Mouse (Mus musculus) myocyte (in vitro differentiated cells): Measurements from ENCODE around the gene Syk. TPM values are rescaled to one million over a fixed set of nuclear protein-coding genes. Genes with fewer than 3 reads are reported as not detected.

Source experiments
- H3K27me3 ChIP-seq: one replicate; pipeline ENCODE4 v1.6.1; 2011; ENCODE audit not compliant: control insufficient read depth, insufficient read depth, insufficient read length
- H3K36me3 ChIP-seq: one replicate; pipeline ENCODE4 v1.6.1; 2011; ENCODE audit not compliant: control insufficient read depth, insufficient read depth
- H3K4me2 ChIP-seq: one replicate; pipeline ENCODE4 v1.6.1; 2011; ENCODE audit warnings: low read depth, control low read depth
- H3K4me3 ChIP-seq: one replicate; pipeline ENCODE4 v1.5.1; 2011; ENCODE audit warnings: mild to moderate bottlenecking, control low read depth, moderate library complexity
- H3K79me2 ChIP-seq: one replicate; pipeline ENCODE4 v1.6.1; 2011; ENCODE audit not compliant: control insufficient read depth, insufficient read depth
- H3ac ChIP-seq: one replicate; pipeline ENCODE4 v1.6.1; 2011; ENCODE audit not compliant: control insufficient read depth, insufficient read length
- CEBPB ChIP-seq: IDR thresholded peaks from 2 replicates; pipeline ENCODE4 v1.6.1; 2011; ENCODE audit warnings: mild to moderate bottlenecking, moderate library complexity; ENCODE audit not compliant: poor library complexity, insufficient read depth, severe bottlenecking
- E2F4 ChIP-seq: IDR thresholded peaks from one replicate; pipeline ENCODE4 v1.6.1; 2011; ENCODE audit warnings: mild to moderate bottlenecking, control low read depth, moderate library complexity; ENCODE audit not compliant: insufficient read depth
- MAX ChIP-seq: IDR thresholded peaks from one replicate; pipeline ENCODE4 v1.6.1; 2011; ENCODE audit warnings: low read depth, mild to moderate bottlenecking, control low read depth
- MYOD1 ChIP-seq, 3 experiments: IDR thresholded peaks; one replicate each; pipeline ENCODE4 v1.6.1; 2011; ENCODE audit warnings: control low read depth in 2 of 3, low read depth in 2 of 3, mild to moderate bottlenecking in 2 of 3, moderate library complexity in 1 of 3; ENCODE audit not compliant: insufficient read length in 2 of 3, control insufficient read depth in 1 of 3
- MYOG ChIP-seq, 3 experiments: IDR thresholded peaks; one replicate each; pipeline ENCODE4 v1.6.1; 2011; ENCODE audit warnings: control low read depth in 2 of 3, low read depth in 2 of 3, mild to moderate bottlenecking in 2 of 3; ENCODE audit not compliant: insufficient read length in 2 of 3, control insufficient read depth in 1 of 3, insufficient read depth in 1 of 3
- POLR2A ChIP-seq: IDR thresholded peaks from one replicate; pipeline ENCODE4 v1.6.1; 2011; ENCODE audit warnings: low read depth, mild to moderate bottlenecking, control low read depth, moderate library complexity; ENCODE audit not compliant: insufficient read length
- POLR2AphosphoS2 ChIP-seq: IDR thresholded peaks from one replicate; pipeline ENCODE4 v1.6.1; 2011; ENCODE audit warnings: low read depth, control low read depth; ENCODE audit not compliant: insufficient read length
- REST ChIP-seq: IDR thresholded peaks from one replicate; pipeline ENCODE4 v1.6.1; 2011; ENCODE audit warnings: mild to moderate bottlenecking, control low read depth, moderate library complexity; ENCODE audit not compliant: insufficient read depth, insufficient read length
- SRF ChIP-seq: IDR thresholded peaks from one replicate; pipeline ENCODE4 v1.6.1; 2011; ENCODE audit warnings: low read depth; ENCODE audit not compliant: control insufficient read depth, insufficient read length
- TCF12 ChIP-seq: IDR thresholded peaks from one replicate; pipeline ENCODE4 v1.6.1; 2011; ENCODE audit warnings: mild to moderate bottlenecking, control low read depth; ENCODE audit not compliant: poor library complexity, insufficient read depth, severe bottlenecking
- TCF3 ChIP-seq: IDR thresholded peaks from one replicate; pipeline ENCODE4 v1.6.1; 2011; ENCODE audit warnings: low read depth, control low read depth; ENCODE audit not compliant: insufficient read length
- USF1 ChIP-seq: IDR thresholded peaks from one replicate; pipeline ENCODE4 v1.6.1; 2011; ENCODE audit warnings: low read depth, mild to moderate bottlenecking, control low read depth, moderate library complexity
- polyA plus RNA-seq: library from polyadenylated mRNA; unstranded; fragments of >200 nt; fragmentation: generic; extraction: Trizol; gene quantifications from one replicate; pipeline ENCODE4 v1.2.1, GENCODE M21; 2012; ENCODE audit warnings: missing spikeins

Gene Syk
- polyA plus RNA-seq, 1 experiment, result 0.42 TPM

DNA sequence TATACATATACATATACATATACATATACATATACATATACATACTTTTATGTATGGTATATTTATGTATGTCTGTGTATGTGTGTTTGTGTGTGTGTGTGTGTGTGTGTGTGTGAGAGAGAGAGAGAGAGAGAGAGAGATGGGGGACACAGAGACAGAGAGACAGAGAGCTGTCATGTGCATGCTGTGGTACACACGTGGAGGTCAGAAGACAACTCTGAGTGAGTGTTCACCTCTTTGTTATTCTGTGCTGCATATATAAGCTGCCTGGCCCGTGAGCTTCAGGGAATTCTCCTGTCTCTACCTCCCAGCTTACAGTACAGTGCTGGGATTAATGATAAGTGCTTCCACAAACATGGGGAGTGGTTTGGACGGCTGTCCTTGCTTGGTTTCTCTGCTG, 15.3 kb downstream of the Syk start:
- TF ChIP-seq USF1, result no peak
- Histone ChIP-seq H3K4me2 (no peak overlapping the region), H3K27me3 (no peaks in the 10 kb centered on the region), H3K79me2 (no peaks in the 10 kb centered on the region), H3K4me3 (no peak overlapping the region), H3ac (no peak overlapping the region), H3K36me3 (no peaks in the 10 kb centered on the region)

DNA sequence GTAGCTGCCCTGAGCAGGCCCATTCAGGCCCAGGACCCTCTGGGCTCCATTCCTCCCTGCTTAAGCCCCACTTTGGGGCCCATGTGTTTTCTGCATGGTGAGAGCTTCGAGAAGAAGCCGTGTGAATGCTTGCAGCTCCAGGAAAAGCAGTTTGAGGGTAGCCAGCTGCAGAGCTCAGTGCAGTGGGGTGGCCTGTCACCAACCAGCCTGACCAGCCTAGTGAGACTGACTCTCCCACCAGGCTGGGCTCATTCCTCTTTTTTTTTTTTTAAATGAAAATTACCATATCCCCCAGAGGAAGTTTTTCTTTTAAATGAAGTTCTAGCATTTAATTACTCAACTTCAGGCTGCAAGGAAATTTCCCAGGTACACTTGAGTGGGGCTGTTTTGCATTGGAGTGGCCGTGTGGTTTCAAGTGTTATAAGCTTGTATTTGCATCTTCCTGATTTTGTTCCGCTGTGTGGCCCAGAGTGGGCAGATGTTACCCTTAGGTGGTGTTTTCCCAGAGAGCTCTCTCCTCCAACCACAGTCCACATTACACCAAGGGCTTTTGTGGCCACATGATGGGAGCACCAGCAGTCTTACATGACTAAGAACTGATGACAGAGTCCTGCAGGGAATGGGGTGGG, 17.2 kb downstream of the Syk start:
- Histone ChIP-seq H3K36me3 (no peaks in the 10 kb centered on the region), H3K79me2 (no peaks in the 10 kb centered on the region), H3K4me3 (no peak overlapping the region), H3ac (no peak overlapping the region), H3K4me2 (no peak overlapping the region), H3K27me3 (no peaks in the 10 kb centered on the region)
- no peak for TF ChIP-seq TCF3
- no peak for TF ChIP-seq TCF12
- TF ChIP-seq MAX, result no peak
- no peak for TF ChIP-seq MYOG (IDR thresholded peaks at IDR 0.05; ENCODE audit: control insufficient read depth in 1 of 3, insufficient read depth in 1 of 3, insufficient read length in 2 of 3, low read depth in 2 of 3)
- no peak for TF ChIP-seq MYOD1 (IDR thresholded peaks at IDR 0.05; ENCODE audit: control insufficient read depth in 1 of 3, insufficient read length in 2 of 3, low read depth in 2 of 3)
- no peak for TF ChIP-seq POLR2AphosphoS2
- TF ChIP-seq REST, result no peak
- TF ChIP-seq USF1, result no peak
- TF ChIP-seq E2F4, result no peak
- TF ChIP-seq SRF, result no peak

DNA sequence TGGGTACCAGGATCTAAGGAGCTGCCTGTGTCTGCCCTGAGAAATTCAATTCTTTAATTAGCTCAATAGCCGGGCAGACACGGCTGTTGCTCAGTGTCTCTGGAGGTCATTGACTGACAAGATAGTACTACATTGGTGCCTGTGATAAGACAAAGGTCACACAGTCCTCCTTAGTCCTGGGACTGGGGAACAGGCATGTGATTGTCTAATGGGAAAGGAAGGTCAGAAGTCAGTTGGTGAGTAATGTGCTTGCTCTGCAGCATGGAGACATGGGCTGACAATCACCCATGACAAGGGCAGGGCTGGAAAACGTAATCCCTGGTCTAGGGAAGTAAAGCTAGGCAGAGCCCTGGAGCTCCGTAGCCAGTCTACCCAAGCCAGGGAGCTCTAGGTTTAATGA, 19.8 kb downstream of the Syk start:
- Histone ChIP-seq H3K4me3 (no peak overlapping the region), H3K27me3 (no peaks in the 10 kb centered on the region), H3K4me2 (no peak overlapping the region), H3K79me2 (no peaks in the 10 kb centered on the region), H3ac (no peak overlapping the region), H3K36me3 (no peaks in the 10 kb centered on the region)
- TF ChIP-seq MYOG (IDR thresholded peaks at IDR 0.05; ENCODE audit: control insufficient read depth in 1 of 3, insufficient read depth in 1 of 3, insufficient read length in 2 of 3, low read depth in 2 of 3) (no peak), E2F4 (no peak), MYOD1 (IDR thresholded peaks at IDR 0.05; ENCODE audit: control insufficient read depth in 1 of 3, insufficient read length in 2 of 3, low read depth in 2 of 3) (no peak), POLR2AphosphoS2 (no peak), REST (no peak), TCF12 (no peak), CEBPB (no peak), SRF (no peak), POLR2A (no peak), MAX (no peak), TCF3 (no peak), USF1 (no peak)

DNA sequence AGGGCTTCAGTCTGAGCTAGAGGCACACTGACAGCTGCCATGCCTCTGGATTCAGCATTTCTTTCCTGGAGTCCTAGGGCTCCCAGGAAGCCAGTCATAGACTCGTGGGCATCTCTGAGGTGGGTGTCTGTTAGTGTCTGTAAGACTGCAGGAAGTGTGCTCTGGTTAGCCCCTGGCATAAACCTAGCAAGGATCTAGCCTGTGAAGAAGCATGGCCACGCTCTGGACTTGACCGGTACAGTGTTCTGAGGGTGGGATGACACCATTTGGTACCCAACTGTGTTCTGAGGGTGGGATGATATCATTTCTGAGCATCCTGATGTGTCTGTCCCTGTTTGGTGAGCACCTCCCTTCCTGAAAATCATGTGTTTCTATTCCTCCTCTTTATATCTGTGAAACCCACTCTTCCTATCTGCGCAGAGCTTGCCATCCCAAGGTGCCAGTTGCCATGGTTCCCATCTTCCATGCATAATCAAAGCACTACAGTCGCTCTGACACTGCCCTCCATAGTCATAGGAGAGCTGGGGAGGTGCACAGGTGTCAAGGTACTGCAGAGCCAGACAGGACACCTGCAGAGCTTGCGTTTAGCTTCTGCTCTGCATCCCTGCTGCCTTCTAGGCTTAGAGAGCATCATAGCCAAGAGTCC, 20.9 kb downstream of the Syk start:
- no peak for TF ChIP-seq CEBPB
- TF ChIP-seq E2F4, result no peak
- Histone ChIP-seq H3K27me3 (peaks cover 4% of the 10 kb centered on the region), H3K4me3 (no peak overlapping the region), H3K36me3 (no peaks in the 10 kb centered on the region), H3K79me2 (no peaks in the 10 kb centered on the region), H3K4me2 (no peak overlapping the region), H3ac (no peak overlapping the region)

DNA sequence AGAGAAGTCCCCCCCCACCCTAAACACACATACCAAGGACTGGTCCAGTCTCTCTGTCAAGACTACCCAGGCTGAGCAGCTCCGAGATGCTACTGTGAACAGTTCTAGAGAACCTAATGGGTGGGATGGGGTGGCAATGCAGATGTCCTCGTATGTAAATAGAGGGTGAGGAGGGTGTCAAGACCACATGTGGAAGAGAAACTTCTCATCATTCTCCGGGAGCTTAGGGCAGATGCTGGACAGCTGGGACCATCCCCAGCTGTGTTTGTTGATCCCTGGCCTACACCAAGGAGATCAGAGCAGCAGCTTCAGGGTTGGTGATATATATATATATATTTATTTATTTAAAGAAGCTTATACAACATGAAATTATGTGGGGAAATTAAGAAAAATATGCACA, 22.0 kb downstream of the Syk start:
- H3K4me2 ChIP-seq, result no peak overlapping the region
- no peaks in the 10 kb centered on the region for H3K36me3 ChIP-seq
- H3K79me2 ChIP-seq, result no peaks in the 10 kb centered on the region
- no peak overlapping the region for H3ac ChIP-seq
- H3K4me3 ChIP-seq, result no peak overlapping the region
- H3K27me3 ChIP-seq, result peaks cover 10% of the 10 kb centered on the region
- TF ChIP-seq MYOD1 (IDR thresholded peaks at IDR 0.05; ENCODE audit: control insufficient read depth in 1 of 3, insufficient read length in 2 of 3, low read depth in 2 of 3) (no peak), REST (no peak), POLR2AphosphoS2 (no peak), E2F4 (no peak), POLR2A (no peak), SRF (no peak), CEBPB (no peak), USF1 (no peak), TCF12 (no peak), MAX (no peak), MYOG (IDR thresholded peaks at IDR 0.05; ENCODE audit: control insufficient read depth in 1 of 3, insufficient read depth in 1 of 3, insufficient read length in 2 of 3, low read depth in 2 of 3) (no peak), TCF3 (no peak)
